Mouse (Mus musculus): ENCODE measurements at regions not wholly inside any gene's neighbourhood (a gene's known extent, or its start where the extent isn't known, plus 50 kb on each side); places are given as distances from the start of the nearest gene placed in this dataset.

DNA sequence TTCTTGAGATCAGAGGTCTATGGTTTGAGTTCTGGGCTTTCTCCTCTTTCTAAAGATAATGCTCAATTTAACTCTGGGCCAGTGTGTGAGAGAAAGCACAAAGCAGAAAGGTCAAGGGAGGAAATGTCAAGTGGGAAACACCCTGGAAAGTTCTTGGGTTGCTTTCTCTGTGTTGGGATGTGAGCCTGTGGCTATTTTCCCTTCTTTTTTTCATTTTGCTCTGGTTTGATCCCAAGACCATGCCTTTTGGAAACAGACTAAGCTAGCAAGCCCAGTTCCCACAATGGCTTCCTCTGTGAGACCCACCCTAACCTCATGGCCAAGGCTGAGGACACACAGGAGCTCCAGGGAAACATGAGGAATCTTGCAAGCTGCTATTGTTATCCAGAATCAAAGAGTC is 216.4 kb upstream of the F930015N05Rik start:
- DNase-seq (ENCODE audit: low read depth, low spot score), result no peak

DNA sequence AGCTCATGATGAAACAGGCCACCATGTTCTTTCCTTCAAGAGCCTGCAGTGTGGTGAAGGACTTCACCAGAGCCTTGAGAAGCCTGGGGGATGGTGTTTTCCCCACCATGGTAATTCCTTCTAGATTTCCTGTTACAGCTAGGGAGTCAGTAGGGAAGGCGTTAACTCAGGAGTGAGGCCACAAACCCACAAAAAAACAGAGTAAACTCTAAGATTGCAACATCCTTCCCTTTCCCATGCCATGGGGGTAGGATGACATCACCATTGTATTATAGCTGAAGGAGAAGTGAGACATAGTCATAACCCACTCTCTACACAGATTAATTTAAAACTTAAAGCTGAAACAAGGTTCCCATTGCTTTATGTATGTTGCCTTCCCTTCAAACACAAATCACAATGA is 218.7 kb upstream of the F930015N05Rik start:
- DNase-seq (ENCODE audit: low read depth, low spot score), result no peak

DNA sequence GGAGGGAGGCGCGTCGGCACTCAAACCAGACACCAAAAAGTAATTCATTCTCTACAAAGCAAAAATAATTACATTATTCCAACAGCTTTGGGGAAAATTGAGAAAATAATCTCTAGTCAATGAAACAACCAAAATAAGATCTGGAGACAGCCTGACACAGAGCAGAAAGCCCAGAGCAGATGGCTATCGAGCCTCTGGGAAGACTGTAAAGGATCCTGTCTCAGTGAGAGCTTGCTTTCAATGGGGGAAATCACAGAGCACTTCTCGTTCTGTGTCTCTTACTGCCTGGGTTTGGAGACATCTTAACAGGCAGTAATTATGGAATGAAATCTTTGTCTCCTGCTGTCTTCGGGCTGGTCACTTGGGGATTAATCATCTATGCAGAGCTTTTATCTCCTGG is 226.7 kb upstream of the F930015N05Rik start:
- DNase-seq (ENCODE audit: low read depth, low spot score), result no peak

DNA sequence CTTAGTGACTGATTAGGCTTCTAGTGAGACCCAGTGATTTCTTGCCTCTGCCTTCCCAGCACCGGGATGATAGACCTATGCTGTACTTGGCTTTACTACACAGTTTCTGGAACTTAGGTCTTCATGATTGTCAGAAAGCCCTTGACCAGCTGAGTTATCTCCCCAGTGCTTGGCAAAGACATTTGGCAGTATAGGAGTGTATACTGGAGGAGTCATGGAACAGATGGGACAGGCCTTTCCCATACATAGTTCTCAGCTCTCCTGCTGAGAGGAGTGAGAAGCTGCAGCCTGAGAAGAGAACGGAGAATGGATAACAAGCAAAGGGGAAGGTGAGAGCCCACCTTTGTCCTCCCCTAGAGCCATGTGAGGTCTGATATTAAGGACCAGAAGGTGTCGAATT is 230.6 kb upstream of the F930015N05Rik start:
- DNase-seq (ENCODE audit: low read depth, low spot score), result no peak

DNA sequence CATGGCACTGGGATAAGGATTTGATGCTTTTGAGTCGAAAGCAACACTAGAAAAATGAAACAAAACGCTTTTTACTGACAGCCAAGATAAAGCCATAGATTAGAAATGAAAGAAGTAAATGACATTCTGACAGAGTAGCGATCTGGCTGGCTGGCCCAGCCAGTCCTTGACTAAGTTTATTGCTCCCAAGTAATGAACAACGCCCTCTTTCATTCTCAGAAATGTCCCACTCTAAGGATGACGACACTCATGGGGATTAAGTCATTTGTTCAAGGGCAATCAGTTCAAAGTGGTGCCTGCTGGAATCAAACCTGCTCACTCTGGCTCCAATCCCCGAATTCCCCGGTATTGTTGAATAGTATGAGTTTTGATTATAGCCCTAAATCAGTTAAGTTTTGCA is 231.1 kb upstream of the F930015N05Rik start:
- no peak for DNase-seq (ENCODE audit: low read depth, low spot score)

DNA sequence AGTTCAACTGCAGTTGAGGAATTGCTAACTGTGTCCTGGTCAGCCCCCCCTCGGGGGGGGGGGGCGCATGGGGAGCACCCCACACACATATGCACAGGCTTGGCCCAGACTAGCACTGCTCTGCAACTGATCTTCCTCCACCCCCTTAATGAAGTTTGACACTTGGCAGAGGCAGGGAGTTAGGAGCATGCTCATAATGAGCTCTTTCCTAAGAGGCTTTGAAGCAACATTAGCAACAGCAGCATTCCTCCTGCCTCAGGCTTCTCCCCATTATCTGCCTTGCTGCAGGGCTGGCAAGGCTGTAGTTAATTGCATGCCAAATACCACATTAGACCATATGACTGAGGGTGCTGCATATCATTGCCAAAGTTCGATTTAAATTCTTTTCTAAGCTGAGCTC is 235.4 kb upstream of the F930015N05Rik start:
- no peak for DNase-seq (ENCODE audit: low read depth, low spot score)

DNA sequence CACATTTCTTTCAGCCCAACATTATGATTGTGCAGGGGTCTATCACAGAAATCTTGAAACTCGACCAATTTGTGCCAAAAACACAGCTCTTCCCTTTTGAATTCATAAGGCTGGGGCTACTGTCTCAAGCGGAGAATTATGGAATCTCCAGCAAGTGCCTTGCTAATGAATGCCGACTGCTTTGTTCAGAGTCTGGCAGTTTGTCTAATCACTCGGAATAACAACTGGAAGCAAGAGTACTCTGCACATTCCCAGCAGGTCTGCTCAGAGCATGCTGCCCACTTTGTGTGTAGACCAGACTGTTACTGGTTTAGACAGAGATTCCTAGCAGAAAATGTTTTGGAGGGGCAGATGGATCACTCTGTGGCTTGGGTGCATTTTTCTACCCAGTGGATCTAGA is 237.1 kb upstream of the F930015N05Rik start:
- DNase-seq (ENCODE audit: low read depth, low spot score), result no peak

DNA sequence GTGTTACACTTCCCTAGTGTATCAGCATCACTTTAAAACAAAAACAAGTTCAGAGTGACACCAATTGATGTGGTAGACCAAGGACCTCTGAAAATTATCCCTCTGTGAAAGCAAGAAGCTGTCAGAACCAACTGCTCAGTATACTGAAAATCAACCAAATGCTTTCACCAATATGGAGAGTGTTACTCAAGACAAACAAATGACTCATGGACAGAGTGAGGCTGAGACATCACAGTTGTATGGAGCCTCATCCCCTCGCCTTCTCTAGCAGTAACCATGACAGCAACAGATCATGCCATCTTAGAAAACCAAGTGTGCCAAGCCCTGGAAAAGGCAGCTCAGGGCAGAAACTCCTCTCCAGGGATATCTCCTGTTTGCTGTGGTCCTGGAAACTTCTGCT is 267.3 kb upstream of the F930015N05Rik start:
- DNase-seq (ENCODE audit: low read depth, low spot score), result no peak

DNA sequence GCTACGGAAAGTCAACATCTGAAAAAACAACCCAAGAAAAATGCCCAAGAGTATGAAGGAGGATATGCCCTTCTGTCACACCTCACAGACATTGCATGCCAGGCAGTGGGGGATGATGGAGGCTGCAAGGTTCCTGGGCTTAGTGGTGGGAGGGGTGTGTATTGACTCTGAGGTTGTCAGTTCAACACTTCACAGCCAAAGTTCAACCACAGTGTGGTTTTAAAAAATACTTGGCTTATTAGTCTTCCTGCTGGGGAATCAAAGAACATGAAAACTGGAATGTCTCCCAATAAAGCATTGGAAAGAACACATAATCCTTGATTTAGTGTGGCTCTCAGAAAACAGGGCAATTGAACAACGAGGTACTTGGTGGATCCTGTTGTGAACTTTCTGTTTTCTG is 267.0 kb upstream of the Elac2 start:
- DNase-seq (ENCODE audit: low read depth, low spot score), result no peak

DNA sequence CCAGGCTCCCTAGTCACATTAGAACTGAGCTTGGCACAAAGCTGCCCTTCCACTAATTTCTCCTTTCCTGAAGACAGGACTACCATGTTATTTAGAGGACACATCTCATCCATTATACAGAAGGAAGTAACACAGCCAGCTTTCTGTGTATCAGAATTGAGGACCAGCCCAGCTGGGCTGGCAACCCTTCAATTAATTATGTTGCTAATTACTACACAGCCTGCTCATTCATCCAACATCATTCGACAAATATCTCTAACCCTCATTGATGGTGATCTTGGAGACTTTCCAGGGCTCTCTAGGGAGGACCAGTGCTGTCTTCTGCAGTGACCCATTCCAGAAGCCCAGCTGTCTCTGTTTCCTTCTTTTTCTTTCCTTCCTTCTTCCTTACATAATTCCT is 263.7 kb upstream of the Elac2 start:
- no peak for DNase-seq (ENCODE audit: low read depth, low spot score)

DNA sequence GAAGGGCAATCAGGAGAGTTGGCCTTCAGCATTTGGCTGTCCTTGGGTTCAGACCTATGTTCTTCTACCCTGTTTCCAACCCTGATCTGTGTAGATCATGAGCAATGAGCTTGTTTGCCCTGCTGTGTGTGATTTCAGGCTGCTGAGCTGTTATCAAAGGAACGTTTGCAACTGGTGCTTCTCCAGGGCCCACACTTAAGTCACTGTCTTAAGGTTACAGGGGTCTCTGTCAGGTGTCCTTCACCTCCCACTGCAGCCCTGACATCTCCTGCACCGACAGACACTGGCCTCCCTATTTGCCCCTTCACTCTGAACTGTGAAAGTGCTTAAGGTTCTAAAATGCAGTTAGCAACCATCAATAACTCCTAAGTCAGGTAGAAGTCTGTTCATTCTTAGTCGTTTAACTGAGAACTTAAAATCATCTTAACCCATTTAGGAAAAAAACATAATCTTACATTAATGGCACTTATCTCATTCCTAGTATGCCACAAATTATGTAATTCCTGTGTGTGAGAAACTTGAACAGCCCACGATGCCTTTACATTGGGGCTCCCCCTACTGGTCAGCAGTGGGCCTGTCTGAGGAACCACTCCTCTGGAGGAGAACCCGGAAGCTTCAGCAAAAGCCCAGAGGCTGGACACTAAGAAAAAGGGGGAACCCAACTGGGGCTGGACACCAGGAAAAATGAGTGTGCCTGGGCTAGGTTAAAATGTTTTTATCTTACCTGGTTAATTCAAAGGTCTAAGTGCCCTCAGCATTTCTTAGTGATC is 260.3 kb upstream of the Elac2 start:
- no peak for DNase-seq (ENCODE audit: low read depth, low spot score)

DNA sequence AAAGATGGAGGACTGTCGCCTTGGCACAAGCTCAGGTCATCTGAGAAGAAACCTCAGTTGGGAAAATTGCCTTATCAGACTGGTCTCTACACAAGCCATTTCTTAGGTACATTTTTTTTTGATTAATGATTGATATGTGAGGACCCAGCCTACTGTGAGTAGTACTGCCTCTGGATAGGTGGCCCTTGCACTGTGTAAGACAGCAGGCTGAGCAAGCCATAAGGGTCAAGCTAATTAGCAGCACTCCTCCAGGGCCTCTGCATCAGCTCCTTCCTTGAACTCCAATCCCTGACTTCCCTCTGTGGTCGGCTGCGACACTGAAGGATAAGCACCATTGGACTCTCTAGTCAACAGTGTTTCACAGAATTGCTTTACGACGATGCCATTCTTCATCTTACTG is 252.6 kb upstream of the Elac2 start:
- no peak for DNase-seq (ENCODE audit: low read depth, low spot score)

DNA sequence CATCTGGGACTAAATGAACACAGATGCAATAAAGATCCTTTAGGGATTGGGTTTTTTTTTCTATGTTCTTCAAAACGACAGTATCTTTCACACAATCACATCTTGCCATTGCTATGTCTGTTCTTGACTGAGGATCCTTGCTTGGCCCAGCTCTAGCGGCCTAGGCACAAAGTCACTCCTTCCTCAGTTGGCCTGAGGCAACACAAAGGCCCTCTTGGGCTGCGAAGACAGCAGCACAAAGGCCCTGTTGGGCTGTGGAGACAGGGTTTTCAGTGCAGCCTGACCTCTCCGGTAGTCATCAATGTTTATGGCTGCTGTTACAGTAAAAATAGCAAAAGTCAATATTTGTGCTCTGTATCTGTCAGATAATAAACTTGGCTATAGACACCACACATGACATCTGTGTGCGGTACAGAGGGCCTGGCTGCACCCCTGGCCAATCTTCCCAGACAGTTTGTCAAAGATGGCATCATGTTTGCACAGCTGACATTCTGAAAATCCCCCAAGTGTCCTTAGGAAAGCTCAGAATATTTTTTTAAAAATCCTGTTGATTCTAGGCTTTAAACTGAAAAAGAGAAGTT is 250.9 kb upstream of the Elac2 start:
- DNase-seq (ENCODE audit: low read depth, low spot score), result no peak

DNA sequence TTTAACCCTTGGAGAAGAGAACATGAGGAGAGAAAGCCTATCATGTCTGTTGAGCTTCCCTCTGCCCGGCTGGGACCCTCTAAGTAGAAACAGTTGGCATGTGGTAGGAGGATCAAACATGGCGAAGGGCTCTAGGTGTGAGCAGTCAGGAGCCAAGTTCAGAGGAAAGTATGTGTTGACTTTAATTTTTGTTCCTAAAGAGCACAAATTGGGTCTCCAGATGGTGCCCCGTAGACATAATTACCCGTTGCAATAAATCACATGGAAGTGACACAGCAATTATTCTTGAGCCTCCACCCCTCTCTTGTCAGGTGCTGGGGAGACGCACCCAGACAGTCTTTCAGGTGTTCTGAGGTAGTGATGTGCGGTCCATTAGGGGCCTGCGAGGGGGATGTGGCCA is 239.9 kb upstream of the Elac2 start:
- no peak for DNase-seq (ENCODE audit: low read depth, low spot score)

DNA sequence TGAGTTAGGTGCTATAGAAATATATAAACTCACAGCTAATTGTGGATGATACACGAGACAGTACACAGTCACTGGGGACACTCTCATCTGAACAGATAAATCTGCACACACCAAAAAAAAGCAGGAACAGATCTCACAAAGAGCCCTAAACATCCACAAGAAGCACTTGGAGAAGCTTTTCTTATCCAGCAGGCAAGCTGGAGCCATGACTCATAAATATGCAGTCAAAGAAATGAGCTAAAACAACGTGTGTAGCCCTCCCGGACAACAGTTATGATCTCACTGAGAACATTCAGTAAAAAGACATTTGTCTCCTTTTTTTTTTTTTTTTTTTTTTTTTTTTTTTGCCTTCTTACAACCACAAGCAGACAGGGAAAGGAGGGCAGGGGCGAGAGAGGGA is 235.1 kb upstream of the Elac2 start:
- DNase-seq (ENCODE audit: low read depth, low spot score), result no peak

DNA sequence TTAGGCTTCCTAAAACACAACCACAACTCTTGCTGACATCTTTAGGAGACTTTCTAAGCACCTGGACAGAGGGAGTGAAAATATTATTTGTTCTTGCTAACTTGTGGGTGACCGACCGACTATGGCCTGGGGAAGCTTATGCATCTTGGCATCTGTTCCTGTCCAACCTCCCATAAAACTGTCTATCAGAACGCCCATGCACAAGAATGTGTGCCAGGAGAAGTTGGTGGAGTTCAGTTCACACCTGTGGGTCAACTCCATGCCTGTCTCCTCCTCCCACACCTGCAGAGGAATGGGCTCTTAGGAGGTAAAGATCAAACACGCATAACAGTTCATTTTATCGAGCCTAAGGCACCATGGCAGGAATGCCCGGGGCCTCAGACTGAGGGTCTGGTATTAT is 232.7 kb upstream of the Elac2 start:
- DNase-seq (ENCODE audit: low read depth, low spot score), result no peak

DNA sequence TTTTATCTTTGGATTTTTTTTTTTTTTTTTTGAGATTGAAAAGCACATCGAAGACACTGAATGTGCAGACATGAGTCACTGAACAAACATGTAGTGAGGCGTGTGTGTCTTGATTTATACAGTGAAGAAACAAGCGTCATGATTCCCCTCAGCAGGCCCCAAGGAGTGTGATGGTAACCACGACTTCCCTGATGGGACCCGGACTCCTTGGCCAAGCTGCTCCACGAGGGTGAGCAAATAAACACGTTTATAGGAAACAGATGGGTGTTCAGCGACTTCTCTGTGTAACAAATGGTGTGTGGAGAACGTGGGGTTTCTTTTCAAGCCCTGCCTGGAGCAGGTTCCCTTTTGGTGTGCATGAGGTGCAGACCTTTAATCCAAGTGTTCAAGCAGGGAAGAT is 228.9 kb upstream of the Elac2 start:
- DNase-seq (ENCODE audit: low read depth, low spot score), result no peak

DNA sequence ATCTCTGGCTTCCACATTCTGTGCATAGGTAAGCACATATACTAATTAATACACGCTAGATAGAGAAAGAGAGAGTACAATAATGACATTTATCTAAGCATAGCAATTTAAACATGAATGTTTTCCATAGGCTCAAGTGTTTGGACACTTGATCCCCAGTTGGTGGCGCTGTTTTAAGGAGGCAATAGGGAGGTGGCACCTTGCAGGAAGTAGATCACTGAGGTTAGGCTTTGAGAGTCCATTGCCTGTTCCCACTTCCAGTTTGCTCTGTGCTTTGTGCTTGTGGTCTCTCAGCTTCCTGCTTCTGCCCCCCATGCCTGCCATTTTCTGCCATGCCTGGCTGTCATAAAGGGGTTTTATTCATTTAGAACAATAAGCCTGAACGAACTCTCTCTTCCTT is 226.5 kb upstream of the Elac2 start:
- no peak for DNase-seq (ENCODE audit: low read depth, low spot score)

DNA sequence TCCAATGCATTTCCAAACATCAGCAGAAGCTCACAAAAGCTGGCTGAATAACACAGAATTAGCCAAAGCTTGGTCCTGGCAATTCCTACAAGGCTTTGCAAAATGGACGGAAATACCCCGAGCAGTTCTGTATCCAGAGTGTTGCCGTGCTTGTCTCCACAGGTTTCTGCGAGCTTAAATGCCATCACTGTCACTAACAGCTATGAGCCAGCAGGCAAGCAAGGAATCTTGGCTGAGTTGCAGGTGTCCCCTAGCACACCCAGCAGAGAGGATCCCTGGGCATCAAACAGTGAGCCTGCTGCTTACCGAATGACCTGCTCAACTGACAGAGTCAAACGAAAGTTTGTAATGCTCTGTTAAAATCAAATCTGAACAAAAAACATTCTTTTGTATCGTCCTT is 226.0 kb upstream of the Elac2 start:
- no peak for DNase-seq (ENCODE audit: low read depth, low spot score)

DNA sequence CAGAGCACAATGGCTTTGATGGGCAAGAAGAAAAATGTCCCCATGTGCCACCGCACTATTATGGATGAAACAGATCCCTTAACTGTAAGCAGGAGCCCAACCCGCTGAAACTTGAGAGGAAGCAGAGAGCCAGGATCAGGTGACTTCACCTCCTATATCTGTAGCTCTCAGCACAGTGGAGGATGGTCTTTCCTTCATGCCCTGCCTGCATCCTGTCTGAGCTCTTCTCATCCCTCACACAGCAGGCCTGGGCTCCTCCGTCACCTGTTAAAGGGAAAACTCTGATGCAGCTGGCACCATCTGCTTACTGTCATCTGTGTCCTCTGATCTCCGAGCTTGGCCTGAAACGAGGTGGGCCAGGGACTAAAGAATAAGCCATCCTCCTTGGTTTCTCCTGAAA is 224.8 kb upstream of the Elac2 start:
- DNase-seq (ENCODE audit: low read depth, low spot score), result no peak

DNA sequence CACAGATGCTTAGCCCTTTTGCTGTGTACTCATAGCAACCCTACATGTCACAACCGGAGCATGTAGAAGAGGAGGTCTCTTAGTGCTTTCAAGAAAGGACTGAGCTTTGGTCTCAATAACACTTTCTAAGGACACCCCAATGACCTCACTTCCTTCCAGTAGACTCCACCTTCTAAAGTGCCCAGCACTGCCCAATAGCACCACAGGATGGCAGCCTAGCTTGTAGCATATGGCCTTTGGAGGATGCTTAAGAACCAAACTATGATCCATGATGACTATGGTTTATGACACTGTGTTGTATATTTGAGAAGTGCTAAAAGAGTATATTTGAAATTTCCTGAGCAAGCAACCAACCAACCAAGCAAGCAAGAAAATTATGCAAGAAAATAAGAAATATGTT is 223.3 kb upstream of the Elac2 start:
- no peak for DNase-seq (ENCODE audit: low read depth, low spot score)

DNA sequence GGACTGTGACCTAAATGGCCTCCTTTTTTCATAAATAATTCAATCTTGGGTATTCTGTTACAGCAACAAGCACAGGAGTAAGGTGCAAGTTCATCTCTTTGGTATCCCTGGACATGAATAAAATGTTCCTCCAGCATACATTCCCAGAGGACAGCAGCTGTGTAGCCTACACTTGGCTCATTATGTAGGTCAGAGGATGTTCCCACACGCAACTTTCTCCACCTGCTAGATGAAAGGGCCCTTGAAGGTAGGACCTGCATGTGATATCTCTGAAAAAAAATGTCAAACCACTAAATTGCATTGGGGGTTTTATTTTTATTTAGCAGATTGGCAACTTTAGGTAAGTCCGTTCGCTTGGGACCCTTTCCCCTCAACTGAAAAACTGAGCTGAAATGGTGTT is 218.2 kb upstream of the Elac2 start:
- DNase-seq (ENCODE audit: low read depth, low spot score), result no peak

DNA sequence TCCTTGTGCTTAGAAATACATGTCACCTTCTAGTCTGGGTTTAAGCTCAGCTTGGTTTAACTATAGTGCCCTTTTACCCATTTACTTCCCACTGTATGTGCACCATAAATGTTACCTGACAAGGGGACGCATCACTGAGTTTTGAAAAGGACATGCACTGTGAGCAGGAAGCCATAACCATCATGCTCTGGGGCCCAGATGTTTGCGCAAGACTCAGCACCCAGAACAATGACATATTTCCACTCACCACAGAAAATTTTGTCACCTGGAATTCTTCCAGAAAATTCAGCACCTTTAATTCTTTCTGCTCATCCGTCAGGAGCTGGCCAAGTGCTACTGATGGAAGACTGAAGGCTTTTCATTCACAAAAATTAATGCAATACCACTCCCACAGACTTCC is 216.1 kb upstream of the Elac2 start:
- DNase-seq (ENCODE audit: low read depth, low spot score), result no peak

DNA sequence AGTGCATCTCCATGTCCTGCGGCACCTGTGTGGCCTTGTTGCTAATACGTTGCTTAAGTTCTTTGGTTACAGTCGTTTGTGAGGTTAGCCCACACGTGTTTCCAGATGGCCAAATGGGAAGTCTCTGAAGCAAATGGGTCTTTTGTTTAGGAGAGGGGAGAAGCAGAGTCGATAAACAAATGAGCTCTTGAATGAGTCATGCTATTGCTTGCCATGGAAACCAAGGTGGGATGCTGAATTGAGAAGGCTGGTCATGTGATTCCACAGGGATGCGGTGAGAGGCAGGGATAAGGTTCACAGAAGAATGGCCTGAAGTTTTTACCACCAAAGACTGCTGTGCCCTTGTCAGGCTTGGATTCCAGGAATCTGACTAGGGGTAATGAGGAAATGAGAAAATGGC is 214.8 kb upstream of the Elac2 start:
- DNase-seq (ENCODE audit: low read depth, low spot score), result no peak
